10 mouse cellular contexts compared by ENCODE assay signal in genomic region chr8:3994219-3994618, GRCm38 (mm10). TPM values are rescaled to one million over a fixed set of nuclear protein-coding genes. Genes with fewer than 3 reads are reported as not detected.
A peak's percentile ranks its signal among the peaks of the same experiment; 100 is the strongest.
DNase-seq lines count a peak whose midpoint lies in the region; ATAC-seq lines count a peak whose summit lies in the region.
"Had no signal": no experiment of that assay in that cellular context is flagged by ENCODE, and none has a peak within 500 bp of the region (broad histone marks: within the 10 kb centered on the region; RNA-seq: fewer than 3 reads in every experiment).

No protein-coding gene starts in this region.

- no peaks in the 10 kb centered on the region for H3K4me1 ChIP-seq in kidney, embryonic 14.5 days (ENCODE audit: control insufficient read depth, insufficient read depth, low read length)
- H3K4me1 ChIP-seq in hindbrain, embryonic 16.5 days (ENCODE audit: control insufficient read depth, insufficient read depth, low read depth, low read length) = no peaks in the 10 kb centered on the region
- no peaks in the 10 kb centered on the region for H3K4me1 ChIP-seq in neural tube, embryonic 12.5 days
- H3K4me1 ChIP-seq: liver, embryonic 13.5 days had no signal

- DNase-seq in kidney, adult 8-10 months = no peak
- peak; percentile 14 for DNase-seq in embryo, embryonic 11 days
- no peak for DNase-seq in thymus, postnatal 14 days
- DNase-seq in urinary bladder, postnatal 14 days (ENCODE audit: low spot score) = no peak
- no peak for DNase-seq in kidney, adult 9 months
- DNase-seq: cerebellum, adult 11 months; liver, embryonic 13.5 days had no signal

- no peak overlapping the region for H3K4me3 ChIP-seq in kidney, embryonic 14.5 days (ENCODE audit: low read length)
- peak overlapping the region; percentile 28 for H3K4me3 ChIP-seq in hindbrain, embryonic 16.5 days (ENCODE audit: low read length)
- 0 out of 2 replicates have a peak overlapping the region, but pooled peaks have one; percentile 13 for H3K4me3 ChIP-seq in neural tube, embryonic 12.5 days
- H3K4me3 ChIP-seq: liver, embryonic 13.5 days had no signal

- H3K4me2 ChIP-seq in kidney, embryonic 14.5 days (replicated peaks; ENCODE audit: low read depth, low read length) = peak overlapping the region; percentile 32; the same call in 1 of the 2 replicates
- H3K4me2 ChIP-seq in hindbrain, embryonic 16.5 days (ENCODE audit: low read length) = peak overlapping the region; percentile 47
- peak overlapping the region; percentile 42 for H3K4me2 ChIP-seq in neural tube, embryonic 12.5 days (replicated peaks)
- H3K4me2 ChIP-seq: liver, embryonic 13.5 days had no signal

- no peaks in the 10 kb centered on the region for H3K27me3 ChIP-seq in kidney, embryonic 14.5 days (ENCODE audit: control insufficient read depth, insufficient read depth, low read length)
- H3K27me3 ChIP-seq in hindbrain, embryonic 16.5 days (replicated peaks; ENCODE audit: control insufficient read depth, insufficient read depth, low read length) = no peaks in the 10 kb centered on the region
- no peaks in the 10 kb centered on the region for H3K27me3 ChIP-seq in neural tube, embryonic 12.5 days (replicated peaks)

- WGBS in kidney, embryonic 14.5 days = 41% methylated on average over 42 of the region's 42 CpGs
- WGBS in hindbrain, embryonic 16.5 days = 43% methylated on average over 39 of the region's 42 CpGs
- 32% methylated on average over 42 of the region's 42 CpGs for WGBS in neural tube, embryonic 12.5 days

- 0 out of 2 replicates have a peak, but pooled peaks cover 4% of the 10 kb centered on the region for H3K9me3 ChIP-seq in kidney, embryonic 14.5 days (ENCODE audit: control insufficient read depth, low read length)
- peaks cover 7% of the 10 kb centered on the region for H3K9me3 ChIP-seq in hindbrain, embryonic 16.5 days (ENCODE audit: control insufficient read depth, low read length)
- H3K9me3 ChIP-seq in neural tube, embryonic 12.5 days = peaks cover 17% of the 10 kb centered on the region; the same call in 1 of the 2 replicates
- H3K9me3 ChIP-seq: liver, embryonic 13.5 days had no signal

- H3K27ac ChIP-seq in kidney, embryonic 14.5 days (ENCODE audit: low read depth, low read length) = no peak overlapping the region
- no peak overlapping the region for H3K27ac ChIP-seq in hindbrain, embryonic 16.5 days (ENCODE audit: low read depth, low read length)
- no peak overlapping the region for H3K27ac ChIP-seq in neural tube, embryonic 12.5 days
- H3K27ac ChIP-seq: liver, embryonic 13.5 days had no signal

- H3K9ac ChIP-seq in kidney, embryonic 14.5 days (ENCODE audit: low read depth, low read length) = no peak overlapping the region
- peak overlapping the region; percentile 27; the same call in 1 of the 2 replicates for H3K9ac ChIP-seq in hindbrain, embryonic 16.5 days (ENCODE audit: low read depth, low read length)
- H3K9ac ChIP-seq in neural tube, embryonic 12.5 days = no peak overlapping the region
- H3K9ac ChIP-seq: liver, embryonic 13.5 days had no signal

- ATAC-seq in kidney, embryonic 14.5 days (ENCODE audit: low FRiP score, low TSS enrichment) = peak; percentile 46
- no peak for ATAC-seq in hindbrain, embryonic 16.5 days
- no peak for ATAC-seq in neural tube, embryonic 12.5 days (ENCODE audit: low FRiP score, low read depth)

- H3K36me3 ChIP-seq in kidney, embryonic 14.5 days (ENCODE audit: control insufficient read depth, insufficient read depth, low read length) = no peaks in the 10 kb centered on the region
- H3K36me3 ChIP-seq in hindbrain, embryonic 16.5 days (ENCODE audit: control insufficient read depth, insufficient read depth, low read length) = no peaks in the 10 kb centered on the region
- H3K36me3 ChIP-seq in neural tube, embryonic 12.5 days = no peaks in the 10 kb centered on the region
- H3K36me3 ChIP-seq: liver, embryonic 13.5 days had no signal

RNA-seq across cellular contexts. Expression of gene Cd209c, which starts 39.7 kb away (rescaled TPM):
- polyA plus RNA-seq in kidney, embryonic 14.5 days (2014; fragmentation: Nextera tagmentation; extraction: Ambion mirVana) = 0.66 and 0.77 TPM in 2 replicates
- polyA plus RNA-seq in hindbrain, embryonic 16.5 days (2015; fragmentation: Nextera tagmentation; extraction: Ambion mirVana) = 0.50 and 0.51 TPM in 2 replicates
- 0.63 and 0.72 TPM in 2 replicates for polyA plus RNA-seq in neural tube, embryonic 12.5 days (2016; fragmentation: Nextera tagmentation; extraction: Ambion mirVana)
